Mouse (Mus musculus): ENCODE data around the gene Zfp358.

Zfp358 gene

DNA sequence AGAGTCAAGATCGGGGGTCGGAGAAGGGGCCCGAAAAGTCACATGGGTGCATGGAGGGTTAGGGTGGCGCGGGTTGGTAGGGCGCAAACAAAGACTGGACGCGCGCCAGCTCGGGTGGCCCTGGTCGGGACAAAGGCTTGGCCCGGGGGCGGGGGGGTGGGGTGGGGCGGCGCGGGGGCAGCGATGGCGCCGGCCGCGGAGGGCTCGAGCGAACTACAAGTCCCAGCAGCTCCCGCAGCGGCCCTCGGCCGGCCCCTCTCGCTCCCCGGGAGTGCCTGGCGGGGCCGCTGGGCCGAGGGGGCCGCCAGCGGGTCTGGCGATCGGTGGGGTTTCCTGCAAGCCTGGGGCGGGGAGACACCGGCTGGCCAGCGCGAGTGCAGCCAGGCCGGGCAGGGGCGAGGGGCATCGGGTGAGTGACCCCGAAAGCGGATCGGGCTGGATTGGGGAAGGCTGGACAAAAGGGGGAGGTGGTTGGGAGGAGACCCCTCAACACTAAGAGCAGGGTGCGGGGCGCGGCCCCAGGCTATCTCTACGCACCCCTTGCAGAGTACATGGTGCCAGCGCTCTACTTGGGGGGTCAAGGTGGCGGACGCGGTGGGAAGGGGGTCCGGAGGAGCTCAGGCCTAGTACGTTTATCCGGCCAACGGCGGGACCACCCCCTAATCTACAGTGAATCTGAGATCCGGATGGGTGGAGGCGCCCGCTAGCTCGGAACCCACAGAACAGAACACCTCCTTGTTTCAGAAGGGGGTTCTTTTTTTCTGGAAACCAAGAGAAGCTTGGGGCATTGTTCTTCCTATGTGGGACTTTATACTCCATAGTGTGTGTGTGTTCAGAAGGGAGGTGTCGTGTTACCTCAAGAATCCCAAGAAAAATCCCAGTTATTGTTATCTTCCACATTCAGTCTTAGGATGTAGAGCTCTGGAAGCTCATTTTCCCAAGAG lies at the start of gene Zfp358:
Gene Zfp358 (plus strand): TSS at position 238 of the 944 bp plus-strand sequence.
- peak; percentile 74 for DNase-seq

DNA sequence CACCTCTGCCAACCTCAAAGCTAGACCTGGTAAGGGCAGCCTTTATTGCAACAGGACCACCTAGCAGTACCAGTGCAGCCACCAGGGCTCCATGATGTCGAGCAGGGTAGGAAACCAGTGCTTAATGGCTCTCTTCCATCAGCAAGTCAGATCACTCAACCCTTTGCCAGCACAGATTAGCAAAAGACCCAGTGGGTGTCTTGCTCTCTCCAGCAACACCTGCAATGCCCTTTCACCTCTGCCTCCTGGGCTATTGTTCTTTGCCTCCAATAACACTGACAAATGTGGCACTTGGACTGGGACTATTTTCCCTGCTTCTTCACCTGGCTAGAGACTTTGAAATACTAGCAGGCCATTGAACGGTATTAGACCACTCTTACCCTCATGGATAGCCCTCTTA lies 43.7 kb upstream of the Zfp358 start:
- no peak for DNase-seq

DNA sequence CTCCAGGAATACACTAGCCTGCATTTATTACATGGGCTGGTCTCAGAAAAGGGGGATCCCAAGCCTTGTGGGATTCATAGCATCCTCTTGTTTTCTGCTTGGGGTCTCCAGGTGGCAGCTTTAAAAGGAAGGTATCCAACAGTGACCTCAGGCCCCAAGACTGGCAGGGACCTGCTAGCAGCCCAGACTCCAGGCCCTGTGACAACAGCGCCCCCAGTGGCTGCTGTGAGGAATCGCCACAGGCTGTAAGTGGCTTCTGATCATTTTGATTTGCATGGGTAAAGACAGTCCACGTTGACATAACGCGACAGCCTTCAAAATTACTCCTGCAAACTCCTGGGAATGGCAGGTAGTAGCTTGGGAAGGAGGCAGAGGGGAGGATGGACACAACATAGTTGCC lies 42.3 kb upstream of the Zfp358 start:
- peak; percentile 37 for DNase-seq

DNA sequence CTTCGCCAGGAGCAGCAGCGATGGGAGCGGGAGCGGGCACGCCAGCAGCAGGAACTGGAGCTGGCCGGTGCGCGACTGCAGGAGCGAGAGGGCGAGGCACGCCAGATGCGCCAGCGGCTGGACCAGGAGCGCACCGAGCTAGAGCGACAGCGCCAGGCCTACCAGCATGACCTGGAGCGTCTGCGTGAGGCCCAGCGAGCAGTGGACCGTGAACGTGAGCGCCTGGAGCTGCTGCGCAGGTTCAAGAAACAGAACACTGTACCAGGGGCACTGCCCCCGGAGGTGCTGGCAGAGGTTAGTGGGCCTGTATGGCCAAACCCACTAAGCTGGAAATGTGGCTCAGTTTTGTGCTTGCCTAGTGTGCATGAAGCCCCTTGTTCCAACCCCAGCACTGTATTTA lies 40.9 kb upstream of the Zfp358 start:
- DNase-seq, result no peak

DNA sequence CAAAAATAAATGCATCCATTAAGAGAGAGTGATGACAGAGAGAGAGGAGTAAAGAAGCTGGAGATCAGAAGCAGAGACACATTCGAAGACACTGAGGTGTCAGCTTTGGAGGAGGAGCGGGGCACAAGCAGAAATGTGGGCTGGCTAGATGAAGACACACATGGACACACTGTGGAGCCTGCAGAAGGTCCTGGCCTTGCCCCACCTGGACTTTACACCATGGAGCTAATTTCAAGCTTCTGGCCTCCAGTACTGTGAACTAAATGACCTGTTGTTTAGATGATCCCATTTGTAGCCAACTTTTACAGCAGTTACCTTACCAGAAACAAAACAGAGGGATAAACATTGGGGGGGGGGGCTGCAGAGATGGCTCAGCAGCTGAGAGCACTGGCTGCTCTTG lies 29.7 kb upstream of the Zfp358 start:
- no peak for DNase-seq

DNA sequence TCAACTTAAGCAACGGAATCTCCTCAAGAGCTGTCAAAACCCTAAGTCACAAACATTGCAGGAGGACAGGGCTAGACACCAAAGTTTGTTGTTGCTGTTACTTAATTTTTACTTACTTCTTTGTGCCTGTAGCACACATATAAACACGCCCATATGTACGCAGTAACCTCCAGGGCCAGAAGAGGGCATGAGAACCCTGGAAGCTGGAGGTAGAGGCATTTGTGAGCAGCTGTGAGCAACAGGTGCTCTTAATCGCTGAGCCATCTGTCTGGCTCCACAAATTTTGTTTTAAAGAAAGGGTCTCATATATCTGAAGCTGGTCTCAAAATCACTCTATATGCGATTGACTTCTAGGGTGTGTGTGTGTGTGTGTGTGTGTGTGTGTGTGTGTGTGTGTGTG lies 28.6 kb upstream of the Zfp358 start:
- no peak for DNase-seq

DNA sequence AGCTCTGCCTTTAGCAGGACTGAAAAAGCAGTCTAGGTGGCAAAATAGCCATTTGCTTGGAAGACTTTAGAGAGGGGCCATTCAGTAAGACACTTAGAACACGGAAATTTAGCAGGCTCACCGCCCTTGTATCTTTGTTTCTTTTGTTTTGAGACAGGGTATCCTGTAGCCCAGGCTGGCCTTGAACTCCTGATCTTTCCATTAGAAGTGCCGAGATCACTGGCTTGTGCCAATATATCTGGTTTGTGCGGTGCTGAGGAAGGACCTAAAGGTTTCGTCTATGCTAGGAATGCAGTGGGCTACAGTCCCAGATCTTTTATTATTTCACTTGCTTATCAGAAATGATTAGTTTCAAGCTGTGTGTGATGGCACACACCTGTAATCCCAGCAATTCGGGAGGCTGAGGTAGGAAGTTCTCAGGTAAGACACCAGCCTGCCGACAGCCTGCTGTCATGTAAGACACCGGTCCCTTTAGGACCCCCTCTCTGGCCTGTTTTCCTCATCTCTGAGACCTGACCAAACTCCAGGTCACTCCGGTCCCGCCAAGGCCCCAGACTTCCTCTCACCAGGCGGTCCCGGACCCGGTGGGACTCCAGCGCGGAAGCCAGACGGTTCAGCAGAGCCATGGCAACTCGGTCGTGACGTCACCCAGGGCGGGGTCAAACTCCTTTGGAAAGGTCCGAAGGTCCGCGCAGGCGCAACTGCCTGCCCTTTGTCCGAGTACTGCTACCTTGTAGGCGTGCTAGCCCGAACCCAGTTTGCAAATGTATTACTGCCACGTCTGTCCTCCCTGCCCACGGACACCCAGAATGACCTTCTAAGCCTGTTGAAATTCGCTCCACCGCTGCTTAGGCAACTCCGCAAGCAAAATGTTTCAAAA lies 25.7 kb upstream of the Zfp358 start, which contains the start of gene Pex11g:
Gene Pex11g (minus strand): TSS at position 675 of the 880 bp plus-strand sequence.
- peak; percentile 96 for DNase-seq

DNA sequence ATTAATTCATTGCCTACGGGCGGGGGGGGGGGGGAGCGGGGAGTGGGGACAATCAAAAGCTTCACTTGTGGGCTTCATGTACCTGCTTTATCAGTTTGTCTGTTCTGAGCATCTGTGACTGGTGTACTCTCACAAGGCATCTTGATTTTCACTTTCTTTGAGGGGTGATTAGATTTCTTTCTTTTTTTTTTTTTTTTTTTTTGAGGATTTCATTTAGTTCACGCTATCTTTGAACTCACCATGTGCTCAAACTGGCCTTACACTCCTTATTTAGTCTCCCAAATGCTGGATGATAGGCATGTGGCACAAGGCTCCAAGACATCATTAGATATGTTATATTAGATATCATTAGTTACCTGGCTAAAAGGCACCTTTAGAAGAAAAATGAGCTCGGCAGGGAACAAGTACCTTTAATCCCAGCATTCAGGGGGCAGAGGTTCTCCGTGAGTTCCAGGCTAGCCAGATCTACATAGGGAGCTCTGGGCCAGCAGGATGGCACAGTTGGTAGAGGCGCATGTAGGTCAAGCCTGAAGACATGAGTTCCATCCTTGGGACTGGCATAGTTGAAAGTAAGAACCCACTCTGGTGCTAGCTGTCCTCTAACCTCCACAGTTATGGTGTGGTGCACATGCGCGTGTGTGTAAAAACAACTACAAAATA lies 24.9 kb upstream of the Zfp358 start:
- DNase-seq, result no peak

DNA sequence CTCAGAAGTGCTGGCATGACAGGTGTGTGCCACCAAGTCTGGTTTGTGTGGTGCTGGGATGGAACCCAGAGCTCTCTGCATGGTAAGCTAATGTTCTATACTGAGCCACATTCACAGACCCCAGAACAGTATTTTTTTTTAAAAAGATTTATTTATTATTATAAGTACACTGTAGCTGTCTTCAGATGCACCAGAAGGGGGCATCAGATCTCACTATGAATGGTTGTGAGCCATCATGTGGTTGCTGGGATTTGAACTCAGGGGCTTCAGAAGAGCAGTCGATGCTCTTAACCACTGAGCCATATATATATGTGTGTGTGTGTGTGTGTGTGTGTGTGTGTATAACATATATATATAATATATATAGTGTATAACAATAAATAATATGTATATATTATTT lies 24.1 kb upstream of the Zfp358 start:
- DNase-seq, result no peak

DNA sequence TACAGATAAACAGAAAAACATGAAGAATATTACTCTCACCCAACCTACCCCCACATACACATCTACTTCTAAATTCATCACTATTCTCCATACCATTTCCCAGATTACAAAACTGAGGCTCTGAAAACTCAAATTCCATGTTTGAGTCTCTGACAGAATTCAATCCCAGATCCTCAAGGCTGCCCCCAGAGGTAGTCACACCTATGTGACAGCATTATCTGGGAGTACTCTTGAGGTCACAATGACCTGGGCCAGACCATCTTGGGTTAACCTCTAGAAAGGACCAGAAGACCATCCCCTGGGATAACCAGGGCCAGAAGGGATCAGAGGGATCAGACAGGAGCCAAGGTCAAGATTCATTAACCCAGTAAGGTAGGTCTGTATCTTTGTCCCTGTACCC lies 22.4 kb upstream of the Zfp358 start, which contains the start of gene Tex45:
Gene Tex45 (plus strand): TSS at position 301 of the 400 bp plus-strand sequence.
- DNase-seq, result no peak

DNA sequence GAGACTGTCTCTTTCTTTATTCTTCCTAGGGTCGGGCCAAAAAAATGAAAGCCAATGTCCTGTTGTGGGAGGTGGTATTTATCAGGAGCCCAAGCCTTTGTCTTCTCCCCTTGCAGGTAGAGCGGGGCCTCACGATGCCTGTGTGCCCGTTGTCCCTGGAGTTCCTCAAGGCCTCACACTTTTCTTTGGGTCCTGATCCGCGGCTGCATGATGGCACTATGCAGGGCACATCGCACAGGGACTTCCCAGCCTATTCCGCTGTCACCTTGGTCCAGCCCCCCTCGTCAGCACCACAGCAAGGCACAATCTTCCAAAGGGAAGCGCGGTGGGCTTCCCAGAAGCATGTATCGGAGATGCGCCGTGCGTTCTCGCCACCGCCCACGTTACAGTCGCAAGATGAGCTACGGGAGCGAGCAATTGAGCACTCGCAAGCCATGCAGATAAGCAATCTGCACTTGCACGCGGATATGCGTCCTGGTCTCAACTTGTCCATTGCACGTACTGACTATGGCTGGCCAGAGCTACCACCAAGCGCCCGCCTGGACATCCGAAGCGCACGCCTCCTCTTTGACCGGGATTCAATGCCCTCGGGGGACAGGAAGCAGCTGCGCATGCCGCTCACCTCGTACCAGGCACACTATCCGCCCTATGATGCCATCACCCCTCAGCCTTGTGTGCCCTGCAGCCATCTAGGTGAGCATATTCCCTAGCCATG lies 17.1 kb upstream of the Zfp358 start:
- DNase-seq, result no peak

DNA sequence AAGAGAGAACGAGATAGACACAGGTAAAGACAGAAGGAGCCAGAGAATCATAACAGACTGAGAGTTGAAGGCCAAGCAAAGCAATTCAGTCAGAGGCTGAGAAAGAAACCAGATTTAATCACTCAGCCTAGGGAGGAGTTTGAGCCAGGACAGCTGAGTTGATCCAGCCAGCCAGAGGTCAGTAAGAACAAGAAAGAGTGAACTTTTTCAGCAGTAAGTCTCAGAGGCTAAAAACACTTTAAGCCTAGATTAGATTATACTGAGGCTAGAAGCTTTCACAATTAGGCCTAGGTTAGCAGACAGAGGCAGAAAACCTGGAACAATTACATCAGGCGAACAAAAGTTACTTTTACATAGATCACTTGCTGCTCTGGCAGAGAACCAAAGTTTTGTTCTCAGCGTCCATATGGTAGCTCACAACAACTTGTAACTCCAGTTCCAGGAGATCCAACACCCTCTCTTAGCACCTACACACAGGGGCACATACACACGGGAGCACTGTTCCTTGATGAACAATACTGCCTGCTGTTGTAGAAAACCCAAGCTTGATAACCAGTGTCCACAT lies 12.6 kb upstream of the Zfp358 start:
- no peak for DNase-seq

DNA sequence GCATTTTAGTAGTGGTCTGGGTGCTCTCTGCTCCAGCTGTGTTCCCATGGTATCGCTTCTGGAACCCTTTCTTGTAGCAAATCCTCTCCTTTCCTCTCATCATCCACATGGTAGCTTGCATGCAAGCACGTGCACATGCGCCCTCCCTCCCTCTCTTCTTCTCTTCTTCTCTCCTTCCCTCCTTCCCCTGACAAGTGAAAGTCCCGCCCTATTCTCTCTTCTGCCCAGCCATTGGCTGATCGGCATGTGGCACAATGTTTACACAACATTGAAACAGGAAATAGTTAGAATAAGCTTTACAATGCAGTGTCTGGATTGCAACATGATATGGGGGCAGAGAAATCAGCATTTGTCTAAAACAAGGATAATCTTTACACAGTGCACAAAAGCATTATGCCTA lies 11.3 kb upstream of the Zfp358 start:
- DNase-seq, result no peak

DNA sequence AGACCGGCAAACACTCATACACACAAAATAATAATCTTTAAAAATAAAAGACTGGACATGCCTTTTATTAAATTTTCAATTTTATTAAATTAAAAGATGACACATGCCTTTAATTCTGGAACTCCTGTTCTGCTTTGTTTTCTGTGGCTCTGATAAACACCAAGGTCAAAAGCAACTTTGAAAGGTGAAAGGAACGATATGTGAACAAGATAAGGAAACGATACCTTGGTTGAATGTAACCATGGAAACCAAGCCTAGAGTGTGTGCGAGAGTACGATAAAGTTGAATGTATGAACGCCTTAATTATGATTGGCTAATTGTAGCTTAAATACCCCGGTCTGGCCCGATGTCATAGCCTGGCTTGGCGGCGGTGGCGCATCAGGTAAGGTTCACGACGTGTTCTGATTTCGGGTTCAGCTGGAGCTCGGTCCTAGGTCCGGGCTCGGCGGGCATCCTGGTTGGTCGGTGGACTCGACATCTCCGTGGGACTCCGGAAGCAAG lies 10.6 kb upstream of the Zfp358 start:
- no peak for DNase-seq

DNA sequence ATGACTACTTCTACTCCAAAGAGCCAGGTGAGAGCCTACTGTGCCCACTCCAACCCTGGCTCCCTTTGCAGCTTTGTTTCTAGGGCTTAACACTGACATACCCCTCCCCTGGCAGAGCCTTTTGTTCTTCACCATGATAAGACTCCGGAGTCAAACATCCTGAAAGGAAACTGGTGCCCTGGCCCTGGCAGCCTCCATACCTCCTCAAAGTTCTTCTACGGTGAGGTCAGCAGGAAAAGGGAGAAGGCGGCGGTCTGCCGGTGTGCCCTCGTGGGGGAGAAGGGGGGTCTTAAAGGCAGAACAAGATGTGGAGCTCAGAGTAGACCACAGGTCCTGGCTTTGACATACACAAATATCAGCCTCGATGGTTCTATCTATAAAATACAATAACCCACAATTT lies 9.4 kb upstream of the Zfp358 start:
- DNase-seq, result no peak

DNA sequence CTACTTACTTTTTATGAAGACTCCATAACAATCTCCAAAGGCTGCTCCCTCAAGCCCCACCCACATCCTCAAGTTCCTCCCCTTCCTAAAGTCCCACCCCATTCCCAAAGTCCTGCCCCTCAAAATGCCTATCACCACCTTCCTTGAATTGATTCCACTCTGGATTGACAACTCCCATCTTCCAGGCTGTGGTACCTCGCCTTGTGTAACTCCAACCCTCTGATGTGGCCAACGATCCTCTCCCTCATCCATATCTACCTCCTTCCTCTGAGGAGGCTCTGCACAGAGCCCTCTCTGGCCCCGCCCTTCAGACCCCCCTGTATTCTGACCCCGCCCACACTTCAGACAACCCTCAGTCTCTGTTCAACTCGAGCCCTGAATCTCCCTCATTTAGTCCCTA lies 7.7 kb upstream of the Zfp358 start:
- no peak for DNase-seq

DNA sequence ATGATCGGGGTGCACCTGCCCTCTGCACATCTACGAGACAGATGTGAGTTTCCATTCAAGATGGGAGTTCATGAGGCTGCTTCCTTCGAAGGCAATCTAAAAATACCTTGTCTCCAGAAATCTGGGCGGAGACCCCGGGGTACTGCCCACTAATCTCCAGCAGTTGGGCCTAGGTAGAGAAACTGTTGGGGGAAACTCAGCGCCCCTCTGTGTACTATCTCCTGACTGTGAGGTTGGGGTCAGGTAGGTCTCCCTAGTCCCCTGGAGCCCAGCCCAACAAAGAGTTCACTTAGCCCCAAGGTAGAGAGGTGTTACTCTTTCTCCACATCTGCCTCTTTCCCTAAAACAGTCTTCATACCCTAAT lies 889 bp downstream of the Zfp358 start:
- DNase-seq, result no peak

DNA sequence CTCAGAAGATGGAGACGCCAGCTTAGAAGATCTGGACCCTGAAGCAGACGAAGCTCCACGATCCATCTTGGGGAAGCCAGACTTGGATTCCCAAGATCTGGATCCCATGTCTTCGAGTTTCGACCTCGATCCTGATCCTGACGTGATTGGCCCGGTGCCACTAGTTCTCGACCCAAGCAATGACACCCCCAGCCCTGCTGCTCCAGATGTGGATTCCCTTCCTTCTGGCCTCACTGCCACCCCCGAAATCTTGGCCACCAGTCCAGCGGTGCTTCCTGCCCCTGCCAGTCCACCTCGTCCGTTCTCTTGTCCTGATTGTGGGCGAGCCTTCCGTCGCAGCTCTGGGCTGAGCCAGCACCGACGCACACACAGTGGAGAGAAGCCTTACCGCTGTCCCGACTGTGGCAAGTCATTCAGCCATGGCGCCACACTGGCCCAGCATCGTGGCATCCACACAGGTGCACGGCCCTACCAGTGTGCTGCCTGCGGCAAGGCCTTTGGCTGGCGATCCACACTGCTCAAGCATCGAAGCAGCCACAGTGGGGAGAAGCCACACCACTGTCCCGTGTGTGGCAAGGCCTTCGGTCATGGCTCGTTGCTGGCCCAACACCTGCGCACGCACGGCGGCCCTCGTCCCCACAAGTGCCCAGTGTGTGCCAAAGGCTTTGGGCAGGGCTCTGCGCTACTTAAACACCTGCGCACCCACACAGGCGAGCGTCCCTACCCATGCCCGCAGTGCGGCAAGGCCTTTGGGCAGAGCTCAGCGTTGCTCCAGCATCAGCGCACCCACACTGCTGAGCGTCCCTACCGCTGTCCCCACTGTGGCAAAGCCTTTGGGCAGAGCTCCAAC lies 2.9 kb downstream of the Zfp358 start:
- no peak for DNase-seq

DNA sequence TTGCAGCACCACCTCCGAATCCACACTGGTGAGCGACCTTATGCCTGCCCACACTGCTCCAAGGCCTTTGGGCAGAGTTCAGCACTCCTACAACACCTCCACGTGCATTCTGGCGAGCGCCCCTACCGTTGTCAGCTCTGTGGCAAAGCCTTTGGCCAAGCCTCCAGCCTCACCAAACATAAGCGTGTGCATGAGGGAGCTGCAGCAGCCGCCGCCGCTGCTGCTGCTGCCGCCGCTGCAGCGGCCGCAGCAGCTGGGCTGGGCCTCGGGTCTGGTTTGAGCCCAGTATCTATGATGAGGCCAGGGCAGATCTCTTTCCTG lies 3.5 kb downstream of the Zfp358 start:
- no peak for DNase-seq

DNA sequence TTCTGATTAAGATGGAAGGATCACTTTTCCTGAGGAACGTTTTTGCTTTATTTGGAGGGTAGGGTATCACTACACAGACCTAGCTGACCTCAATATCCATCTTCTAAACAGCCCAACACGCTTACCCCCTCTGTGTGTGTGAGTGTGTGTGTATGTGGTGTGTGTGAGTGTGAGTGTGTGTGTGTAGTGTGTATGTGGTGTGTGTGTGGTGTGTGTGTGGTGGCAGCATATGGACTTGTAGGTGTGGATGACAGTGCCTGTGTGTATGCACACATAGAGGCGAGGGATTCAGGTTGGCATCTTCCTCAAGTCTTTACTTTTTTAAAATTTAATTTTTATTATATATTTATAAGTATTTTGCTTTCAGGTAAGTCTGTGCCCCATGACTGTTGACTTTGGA lies 5.6 kb downstream of the Zfp358 start:
- no peak for DNase-seq

DNA sequence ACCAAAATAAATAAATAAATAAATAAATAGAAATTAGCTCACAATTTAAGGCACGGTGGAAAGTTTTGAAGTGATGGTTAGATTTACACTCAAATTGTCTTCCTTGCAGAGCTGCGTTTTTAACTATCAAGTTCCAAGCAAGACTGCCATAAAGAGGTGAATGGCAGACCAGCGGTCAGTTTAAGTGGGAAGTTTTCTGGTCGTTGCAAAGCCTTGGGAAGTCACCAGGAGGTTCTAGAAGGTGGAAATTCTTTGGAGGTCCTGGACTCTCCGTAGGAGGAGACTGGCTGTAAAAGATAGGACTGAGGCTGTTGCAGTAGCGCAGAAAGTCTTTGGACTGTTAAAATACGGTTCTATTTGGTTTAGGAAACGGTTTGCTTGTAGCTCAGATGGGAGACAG lies 6.8 kb downstream of the Zfp358 start:
- DNase-seq, result no peak
